Mouse (Mus musculus) small intestine, adult 2 months (tissue): ENCODE results near the gene Timm17a.

ENCODE experiments used
- CTCF ChIP-seq: fragments of 200-500 bp; IDR thresholded peaks from 2 replicates; pipeline ENCODE4 v1.5.1; 2012; ENCODE audit warnings: low read depth, mild to moderate bottlenecking, control low read depth, inconsistent platforms, low read length, moderate library complexity, mixed read lengths; ENCODE audit not compliant: insufficient replicate concordance, insufficient read length; ENCODE audit errors: extremely low read depth
- POLR2A ChIP-seq: fragments of 200-500 bp; IDR thresholded peaks from 2 replicates; pipeline ENCODE4 v1.6.1; 2012; ENCODE audit warnings: low read depth, mild to moderate bottlenecking, control low read depth, inconsistent platforms, low read length, moderate library complexity

- TF ChIP-seq POLR2A (no peak), CTCF (no peak)
These were observed 62.2 kb downstream of the Timm17a start for GRCm38 (mm10) chr1:135251405-135251804.
